Mouse (Mus musculus): ENCODE data around the gene Tmbim1. TPM values are rescaled to one million over a fixed set of nuclear protein-coding genes. Genes with fewer than 3 reads are reported as not detected.
"Not testable (repeated sequence)": the region's sequence is repeated elsewhere in the genome, so short reads cannot be mapped to it uniquely, and the experiment has no call there.

Gene Tmbim1
- polyA plus RNA-seq, 1 experiment from 2014 or later = 18.1 TPM

- H3K4me2 ChIP-seq (replicated peaks; ENCODE audit: low read depth, low read length) = peak overlapping the region; percentile 73
- peaks cover 26% of the 10 kb centered on the region for H3K4me1 ChIP-seq (ENCODE audit: control insufficient read depth, insufficient read depth, low read length)
- 2% methylated on average over 9 of the region's 9 CpGs for WGBS
- no peaks in the 10 kb centered on the region for H3K27me3 ChIP-seq (ENCODE audit: control insufficient read depth, insufficient read depth, low read length)
- H3K9me3 ChIP-seq (ENCODE audit: control insufficient read depth, low read length) = no peaks in the 10 kb centered on the region
- no peaks in the 10 kb centered on the region for H3K36me3 ChIP-seq (ENCODE audit: control insufficient read depth, insufficient read depth, low read length)
- peak overlapping the region; percentile 59 for H3K9ac ChIP-seq (ENCODE audit: low read depth, low read length)
- no peak for ATAC-seq (ENCODE audit: low FRiP score, low TSS enrichment)
- H3K4me3 ChIP-seq (ENCODE audit: low read length) = peak overlapping the region; percentile 49
- H3K27ac ChIP-seq (ENCODE audit: low read depth, low read length) = 0 out of 2 replicates have a peak overlapping the region, but pooled peaks have one; percentile 53
These were observed 27.5 kb upstream of the Tmbim1 start for GRCm38 (mm10) chr1:74332930-74333329.

- Histone ChIP-seq H3K9me3 (ENCODE audit: control insufficient read depth, low read length) (no peaks in the 10 kb centered on the region), H3K27me3 (ENCODE audit: control insufficient read depth, insufficient read depth, low read length) (no peaks in the 10 kb centered on the region), H3K4me3 (ENCODE audit: low read length) (peak overlapping the region; percentile 49), H3K4me1 (ENCODE audit: control insufficient read depth, insufficient read depth, low read length) (peaks cover 26% of the 10 kb centered on the region), H3K4me2 (replicated peaks; ENCODE audit: low read depth, low read length) (peak overlapping the region; percentile 73), H3K27ac (ENCODE audit: low read depth, low read length) (peak overlapping the region; percentile 62; the same call in 1 of the 2 replicates), H3K36me3 (ENCODE audit: control insufficient read depth, insufficient read depth, low read length) (no peaks in the 10 kb centered on the region), H3K9ac (ENCODE audit: low read depth, low read length) (peak overlapping the region; percentile 59)
- peak; percentile 97 for ATAC-seq (ENCODE audit: low FRiP score, low TSS enrichment)
- 0% methylated on average over 34 of the region's 36 CpGs for WGBS
These were observed 26.9 kb upstream of the Tmbim1 start for GRCm38 (mm10) chr1:74332241-74332763.

DNA sequence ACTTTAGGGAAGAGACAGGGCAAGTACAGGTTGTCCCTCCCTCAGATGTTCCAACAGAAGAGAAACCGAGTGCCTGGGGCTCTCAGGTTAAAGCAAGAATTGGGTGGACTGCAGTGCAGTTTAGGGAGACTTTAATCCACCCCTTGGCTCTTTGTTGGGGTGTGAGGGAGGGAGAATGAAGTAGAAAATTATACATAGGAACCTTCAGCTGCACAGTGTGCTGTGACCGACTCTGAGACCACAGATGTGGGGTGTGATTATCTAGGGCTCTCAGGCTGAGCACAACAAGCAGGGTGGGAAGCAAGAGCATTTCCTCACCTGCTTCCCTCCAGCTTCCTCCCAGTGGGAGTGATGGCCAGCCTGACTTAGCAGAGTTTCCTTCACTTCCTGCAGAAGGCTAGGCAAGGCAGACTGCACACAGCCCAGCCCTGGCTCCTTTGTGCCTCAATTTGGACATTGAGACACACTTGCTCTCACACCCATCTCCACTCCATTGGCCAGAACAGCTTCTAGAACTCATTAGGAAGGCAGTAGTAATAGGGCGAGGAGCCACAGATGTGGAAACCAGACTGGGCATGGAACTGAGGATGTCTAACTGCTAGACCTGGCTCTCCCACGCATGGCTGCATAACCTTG is 25.7 kb upstream of the Tmbim1 start:
- Histone ChIP-seq H3K36me3 (ENCODE audit: control insufficient read depth, insufficient read depth, low read length) (no peaks in the 10 kb centered on the region), H3K27ac (ENCODE audit: low read depth, low read length) (peak overlapping the region; percentile 74), H3K27me3 (ENCODE audit: control insufficient read depth, insufficient read depth, low read length) (no peaks in the 10 kb centered on the region), H3K4me2 (replicated peaks; ENCODE audit: low read depth, low read length) (no peak overlapping the region), H3K4me1 (ENCODE audit: control insufficient read depth, insufficient read depth, low read length) (peaks cover 26% of the 10 kb centered on the region), H3K9ac (ENCODE audit: low read depth, low read length) (no peak overlapping the region), H3K9me3 (ENCODE audit: control insufficient read depth, low read length) (no peaks in the 10 kb centered on the region), H3K4me3 (ENCODE audit: low read length) (no peak overlapping the region)
- WGBS = 63% methylated on average over 4 of the region's 4 CpGs
- ATAC-seq (ENCODE audit: low FRiP score, low TSS enrichment) = no peak

DNA sequence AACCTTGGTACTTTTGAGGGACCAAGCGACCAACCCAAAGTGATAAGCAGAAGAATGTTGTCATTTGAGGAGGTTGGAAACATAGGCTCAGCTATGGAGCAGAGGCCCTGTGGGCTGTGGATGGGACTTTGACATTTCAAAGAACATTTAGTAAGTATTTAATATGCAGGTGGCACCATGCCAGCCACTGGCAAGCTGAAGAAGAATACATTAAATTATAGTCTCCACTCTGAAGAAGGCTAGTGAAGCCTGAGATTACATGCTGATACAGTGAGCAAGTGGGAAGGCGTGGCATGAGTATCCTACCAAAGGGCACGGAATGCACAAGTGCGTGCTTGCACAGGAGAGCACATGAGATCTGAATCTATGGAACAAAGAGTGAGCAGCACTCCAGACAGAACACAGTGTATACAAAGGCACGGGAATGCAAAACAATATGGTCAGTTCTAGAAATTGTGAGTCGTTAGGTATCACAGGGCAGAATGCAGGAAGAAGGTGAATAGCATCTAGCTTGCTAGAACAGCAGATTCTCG is 24.5 kb upstream of the Tmbim1 start:
- Histone ChIP-seq H3K4me3 (ENCODE audit: low read length) (no peak overlapping the region), H3K4me2 (replicated peaks; ENCODE audit: low read depth, low read length) (no peak overlapping the region), H3K4me1 (ENCODE audit: control insufficient read depth, insufficient read depth, low read length) (peaks cover 26% of the 10 kb centered on the region), H3K27me3 (ENCODE audit: control insufficient read depth, insufficient read depth, low read length) (no peaks in the 10 kb centered on the region), H3K27ac (ENCODE audit: low read depth, low read length) (no peak overlapping the region), H3K9ac (ENCODE audit: low read depth, low read length) (no peak overlapping the region), H3K36me3 (ENCODE audit: control insufficient read depth, insufficient read depth, low read length) (no peaks in the 10 kb centered on the region), H3K9me3 (ENCODE audit: control insufficient read depth, low read length) (no peaks in the 10 kb centered on the region)
- WGBS = 79% methylated on average over 7 of the region's 7 CpGs
- no peak for ATAC-seq (ENCODE audit: low FRiP score, low TSS enrichment)

- not testable (repeated sequence) for H3K4me2 ChIP-seq (replicated peaks; ENCODE audit: low read depth, low read length); H3K36me3 ChIP-seq (ENCODE audit: control insufficient read depth, insufficient read depth, low read length); ATAC-seq (ENCODE audit: low FRiP score, low TSS enrichment); H3K27ac ChIP-seq (ENCODE audit: low read depth, low read length); H3K4me3 ChIP-seq (ENCODE audit: low read length); H3K9ac ChIP-seq (ENCODE audit: low read depth, low read length); H3K27me3 ChIP-seq (ENCODE audit: control insufficient read depth, insufficient read depth, low read length); H3K9me3 ChIP-seq (ENCODE audit: control insufficient read depth, low read length)
- H3K4me1 ChIP-seq (ENCODE audit: control insufficient read depth, insufficient read depth, low read length) = peaks cover 13% of the 10 kb centered on the region
- WGBS = 86% methylated on average over 2 of the region's 2 CpGs
These were observed 21.5 kb upstream of the Tmbim1 start for GRCm38 (mm10) chr1:74326916-74327315.

DNA sequence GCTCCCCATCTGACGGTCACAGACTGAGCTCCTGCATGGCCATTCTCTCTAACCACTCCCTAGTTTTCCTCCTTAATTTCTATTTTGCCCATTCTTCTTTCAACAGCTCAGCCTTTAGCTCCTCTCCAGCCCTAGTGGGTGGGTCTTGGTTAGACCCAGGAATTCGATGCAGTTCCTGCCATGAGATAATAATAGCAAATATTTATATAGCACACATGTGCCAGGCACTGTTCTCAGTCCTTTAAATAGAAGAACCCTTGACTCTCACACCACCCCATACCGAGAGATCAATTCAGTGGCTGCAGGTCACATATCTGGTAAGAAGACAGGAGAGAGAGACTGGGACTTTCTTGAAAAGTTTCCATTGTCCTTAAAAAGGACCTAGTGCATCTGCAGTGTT is 16.0 kb upstream of the Tmbim1 start:
- no peak overlapping the region for H3K4me3 ChIP-seq (ENCODE audit: low read length)
- H3K36me3 ChIP-seq (ENCODE audit: control insufficient read depth, insufficient read depth, low read length) = no peaks in the 10 kb centered on the region
- no peak overlapping the region for H3K27ac ChIP-seq (ENCODE audit: low read depth, low read length)
- no peaks in the 10 kb centered on the region for H3K27me3 ChIP-seq (ENCODE audit: control insufficient read depth, insufficient read depth, low read length)
- H3K4me1 ChIP-seq (ENCODE audit: control insufficient read depth, insufficient read depth, low read length) = no peaks in the 10 kb centered on the region
- no peak overlapping the region for H3K4me2 ChIP-seq (replicated peaks; ENCODE audit: low read depth, low read length)
- H3K9ac ChIP-seq (ENCODE audit: low read depth, low read length) = no peak overlapping the region
- no peak for ATAC-seq (ENCODE audit: low FRiP score, low TSS enrichment)
- H3K9me3 ChIP-seq (ENCODE audit: control insufficient read depth, low read length) = no peaks in the 10 kb centered on the region
- 86% methylated on average over 3 of the region's 3 CpGs for WGBS

DNA sequence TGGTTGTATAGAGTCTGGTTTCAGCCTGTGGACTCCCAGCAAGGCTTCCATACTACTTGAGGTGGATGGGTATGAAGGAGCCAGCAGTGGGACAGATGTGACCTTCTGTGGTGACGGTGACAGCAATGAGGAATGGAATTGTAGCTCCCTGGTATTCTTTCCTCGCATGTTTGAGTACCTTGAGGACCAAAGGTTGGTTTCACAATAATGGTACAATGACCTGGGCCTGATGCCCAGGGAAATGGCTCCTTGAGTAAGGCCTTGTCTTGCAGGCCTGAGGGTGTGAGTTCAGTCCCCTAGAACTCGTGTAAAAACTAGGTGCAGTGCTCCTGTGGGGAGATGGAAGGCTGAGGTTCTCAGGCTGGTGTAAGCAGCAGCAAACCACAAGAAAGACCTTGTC is 13.3 kb upstream of the Tmbim1 start:
- Histone ChIP-seq H3K27me3 (ENCODE audit: control insufficient read depth, insufficient read depth, low read length) (no peaks in the 10 kb centered on the region), H3K9me3 (ENCODE audit: control insufficient read depth, low read length) (no peaks in the 10 kb centered on the region), H3K36me3 (ENCODE audit: control insufficient read depth, insufficient read depth, low read length) (no peaks in the 10 kb centered on the region), H3K4me2 (replicated peaks; ENCODE audit: low read depth, low read length) (no peak overlapping the region), H3K4me1 (ENCODE audit: control insufficient read depth, insufficient read depth, low read length) (no peaks in the 10 kb centered on the region), H3K4me3 (ENCODE audit: low read length) (no peak overlapping the region), H3K27ac (ENCODE audit: low read depth, low read length) (no peak overlapping the region), H3K9ac (ENCODE audit: low read depth, low read length) (no peak overlapping the region)
- 77% methylated on average over 3 of the region's 3 CpGs for WGBS
- no peak for ATAC-seq (ENCODE audit: low FRiP score, low TSS enrichment)

GRCm38 (mm10) chr1:74316114-74316827 is 10.8 kb upstream of the Tmbim1 start:
- H3K27me3 ChIP-seq (ENCODE audit: control insufficient read depth, insufficient read depth, low read length) = no peaks in the 10 kb centered on the region
- no peak overlapping the region for H3K27ac ChIP-seq (ENCODE audit: low read depth, low read length)
- no peak overlapping the region for H3K4me3 ChIP-seq (ENCODE audit: low read length)
- no peak for ATAC-seq (ENCODE audit: low FRiP score, low TSS enrichment)
- WGBS = 79% methylated on average over 4 of the region's 4 CpGs
- no peaks in the 10 kb centered on the region for H3K4me1 ChIP-seq (ENCODE audit: control insufficient read depth, insufficient read depth, low read length)
- no peak overlapping the region for H3K4me2 ChIP-seq (replicated peaks; ENCODE audit: low read depth, low read length)
- H3K36me3 ChIP-seq (ENCODE audit: control insufficient read depth, insufficient read depth, low read length) = no peaks in the 10 kb centered on the region
- H3K9me3 ChIP-seq (ENCODE audit: control insufficient read depth, low read length) = no peaks in the 10 kb centered on the region
- H3K9ac ChIP-seq (ENCODE audit: low read depth, low read length) = no peak overlapping the region

GRCm38 (mm10) chr1:74314796-74315195 is 9.4 kb upstream of the Tmbim1 start:
- Histone ChIP-seq H3K4me3 (ENCODE audit: low read length) (no peak overlapping the region), H3K4me2 (replicated peaks; ENCODE audit: low read depth, low read length) (no peak overlapping the region), H3K27me3 (ENCODE audit: control insufficient read depth, insufficient read depth, low read length) (no peaks in the 10 kb centered on the region), H3K9ac (ENCODE audit: low read depth, low read length) (no peak overlapping the region), H3K9me3 (ENCODE audit: control insufficient read depth, low read length) (no peaks in the 10 kb centered on the region), H3K4me1 (ENCODE audit: control insufficient read depth, insufficient read depth, low read length) (no peaks in the 10 kb centered on the region), H3K27ac (ENCODE audit: low read depth, low read length) (no peak overlapping the region), H3K36me3 (ENCODE audit: control insufficient read depth, insufficient read depth, low read length) (no peaks in the 10 kb centered on the region)
- WGBS = 90% methylated on average over 3 of the region's 3 CpGs
- ATAC-seq (ENCODE audit: low FRiP score, low TSS enrichment) = no peak

Measured in kidney, embryonic 14.5 days (tissue).